Mouse (Mus musculus): ENCODE measurements at regions not wholly inside any gene's neighbourhood (a gene's known extent, or its start where the extent isn't known, plus 50 kb on each side); places are given as distances from the start of the nearest gene placed in this dataset.

DNA sequence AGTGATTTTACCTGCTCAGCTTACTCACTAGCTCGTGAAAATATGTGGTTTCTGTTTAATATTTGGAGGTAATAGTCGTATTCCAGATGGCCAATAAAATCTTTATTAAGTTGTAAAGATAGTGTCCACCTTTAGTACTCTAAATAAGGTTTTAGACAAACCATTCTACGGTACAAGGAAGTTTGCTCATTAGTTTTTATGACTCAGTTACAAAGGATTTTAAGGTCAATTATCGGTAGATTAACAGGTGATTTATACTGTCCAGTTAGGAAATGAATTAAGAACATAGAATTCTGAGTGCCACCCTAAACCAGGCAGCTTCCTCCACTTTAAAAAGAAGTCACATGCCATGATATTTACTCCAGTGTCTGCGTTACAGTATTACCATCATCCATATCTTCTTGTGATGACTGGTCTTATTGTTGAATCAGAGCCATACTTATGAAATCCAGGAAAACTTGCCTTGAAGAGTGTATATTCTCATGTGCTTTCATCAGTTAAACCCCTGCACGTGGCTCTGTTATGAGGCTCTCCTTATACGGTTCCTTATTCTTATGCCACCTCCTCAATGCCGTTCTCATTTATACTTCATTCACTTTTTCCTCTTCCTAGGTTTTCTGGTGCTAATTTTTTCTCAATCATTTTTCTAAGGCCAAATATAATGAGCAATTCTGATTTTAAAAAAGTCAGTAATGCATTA is 114.4 kb downstream of the Gm11077 start:
- Histone ChIP-seq H3K4me3 (ENCODE audit: control insufficient read depth in 1 of 2, insufficient read depth in 1 of 2, low read depth in 2 of 2, low read length in 2 of 2) (no peak overlapping the region), H3K9me3 (replicated peaks; ENCODE audit: insufficient read depth, low read length) (no peaks in the 10 kb centered on the region), H3K9ac (ENCODE audit: control insufficient read depth, low read depth, low read length, poor library complexity, severe bottlenecking) (no peak overlapping the region), H3K27ac (ENCODE audit: control insufficient read depth, low read depth, low read length) (no peak overlapping the region), H3K79me2 (ENCODE audit: control insufficient read depth, insufficient read depth, low read length, poor library complexity) (no peaks in the 10 kb centered on the region), H3K27me3 (ENCODE audit: control insufficient read depth in 1 of 2, insufficient read depth in 2 of 2, low read length in 2 of 2) (no peaks in the 10 kb centered on the region), H3K36me3 (ENCODE audit: control insufficient read depth in 1 of 2, insufficient read depth in 2 of 2, low read length in 2 of 2) (no peaks in the 10 kb centered on the region), H3K4me1 (ENCODE audit: control insufficient read depth in 1 of 2, insufficient read depth in 2 of 2, low read length in 2 of 2) (no peaks in the 10 kb centered on the region)
- DNase-seq (ENCODE audit: low read depth, low spot score) = no peak
- no peak for TF ChIP-seq SMC3 (IDR thresholded peaks at IDR 0.05; ENCODE audit: low read depth, low read length)
- no peak for TF ChIP-seq POLR2AphosphoS5 (IDR thresholded peaks at IDR 0.05; ENCODE audit: borderline replicate concordance, low read depth, low read length)
- TF ChIP-seq CHD2 (IDR thresholded peaks at IDR 0.05; ENCODE audit: low read length) = no peak
- TF ChIP-seq RAD21 (IDR thresholded peaks at IDR 0.05; ENCODE audit: low read depth, low read length) = no peak
- no peak for TF ChIP-seq MYC (IDR thresholded peaks at IDR 0.05; ENCODE audit: low read depth, low read length)
- TF ChIP-seq ETS1 (IDR thresholded peaks at IDR 0.05; ENCODE audit: low read depth, low read length) = no peak
- no peak for TF ChIP-seq TAL1 (IDR thresholded peaks at IDR 0.05; ENCODE audit: low read length)
- no peak for TF ChIP-seq ZNF384 (IDR thresholded peaks at IDR 0.05; ENCODE audit: low read depth, low read length)
- no peak for TF ChIP-seq E2F4 (IDR thresholded peaks at IDR 0.05; ENCODE audit: borderline replicate concordance, low read depth, low read length)
- TF ChIP-seq MAX (IDR thresholded peaks at IDR 0.05; ENCODE audit: low read length) = no peak
- TF ChIP-seq POLR2A (IDR thresholded peaks at IDR 0.05; ENCODE audit: control insufficient read depth in 1 of 2, insufficient read depth in 1 of 2, low read depth in 1 of 2, low read length in 2 of 2, poor library complexity in 1 of 2) = no peak
- no peak for TF ChIP-seq CTCF (IDR thresholded peaks at IDR 0.05 in 2 of 3, conservative IDR thresholded peaks at IDR 0.05 in 1 of 3; ENCODE audit: control insufficient read depth in 1 of 3, insufficient read depth in 1 of 3, low read depth in 2 of 3, low read length in 3 of 3, poor library complexity in 1 of 3, severe bottlenecking in 1 of 3)
- no peak for TF ChIP-seq TBP (IDR thresholded peaks at IDR 0.05; ENCODE audit: low read depth, low read length)
- no peak for TF ChIP-seq UBTF (IDR thresholded peaks at IDR 0.05; ENCODE audit: borderline replicate concordance, insufficient read depth, low read depth, low read length)
- no peak for TF ChIP-seq RCOR1 (IDR thresholded peaks at IDR 0.05; ENCODE audit: low read depth, low read length)
- TF ChIP-seq GATA1 (IDR thresholded peaks at IDR 0.05; ENCODE audit: low read depth, low read length) = no peak
- TF ChIP-seq ZC3H11A (IDR thresholded peaks at IDR 0.05; ENCODE audit: low read depth, low read length) = no peak
- no peak for TF ChIP-seq EP300 (IDR thresholded peaks at IDR 0.05; ENCODE audit: low read depth in 1 of 2, low read length in 2 of 2)
- no peak for TF ChIP-seq ELF1 (IDR thresholded peaks at IDR 0.05; ENCODE audit: low read depth, low read length)
- TF ChIP-seq KAT2A (conservative IDR thresholded peaks at IDR 0.05; ENCODE audit: low read depth, low read length) = no peak

DNA sequence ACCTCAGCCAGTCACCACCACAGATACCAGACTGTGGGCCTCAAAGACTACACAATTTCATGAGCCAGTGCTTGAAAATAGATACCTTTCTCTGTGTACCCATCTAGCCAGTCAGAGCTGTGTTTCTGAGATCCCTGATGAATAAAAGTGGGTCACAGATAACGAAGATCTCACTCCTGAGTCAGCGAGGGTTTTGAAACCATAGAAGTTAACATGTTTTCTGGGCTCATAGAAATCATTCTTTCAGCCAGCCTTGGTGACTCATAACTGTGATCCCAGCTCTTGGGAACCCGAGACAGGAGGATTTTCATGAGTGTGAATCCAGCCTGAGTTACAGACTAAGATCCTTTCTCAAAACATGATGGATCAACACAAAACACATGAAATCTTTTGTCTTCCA is 118.1 kb downstream of the Gm11077 start:
- TF ChIP-seq USF1 (IDR thresholded peaks at IDR 0.05; ENCODE audit: low read depth, low read length) (no peak), CHD2 (IDR thresholded peaks at IDR 0.05; ENCODE audit: low read length) (no peak), EP300 (IDR thresholded peaks at IDR 0.05; ENCODE audit: low read depth in 1 of 2, low read length in 2 of 2) (no peak), HCFC1 (IDR thresholded peaks at IDR 0.05; ENCODE audit: low read depth, low read length) (no peak), ETS1 (IDR thresholded peaks at IDR 0.05; ENCODE audit: low read depth, low read length) (no peak), NELFE (IDR thresholded peaks at IDR 0.05; ENCODE audit: low read depth, low read length) (no peak)
- H3K9ac ChIP-seq (ENCODE audit: control insufficient read depth, low read depth, low read length, poor library complexity, severe bottlenecking) = no peak overlapping the region
- DNase-seq (ENCODE audit: low read depth, low spot score) = no peak
- H3K4me3 ChIP-seq (ENCODE audit: control insufficient read depth in 1 of 2, insufficient read depth in 1 of 2, low read depth in 2 of 2, low read length in 2 of 2) = no peak overlapping the region
- no peaks in the 10 kb centered on the region for H3K79me2 ChIP-seq (ENCODE audit: control insufficient read depth, insufficient read depth, low read length, poor library complexity)
- H3K4me1 ChIP-seq (ENCODE audit: control insufficient read depth in 1 of 2, insufficient read depth in 2 of 2, low read length in 2 of 2) = no peaks in the 10 kb centered on the region
- no peaks in the 10 kb centered on the region for H3K36me3 ChIP-seq (ENCODE audit: control insufficient read depth in 1 of 2, insufficient read depth in 2 of 2, low read length in 2 of 2)
- H3K27ac ChIP-seq (ENCODE audit: control insufficient read depth, low read depth, low read length) = no peak overlapping the region
- H3K9me3 ChIP-seq (replicated peaks; ENCODE audit: insufficient read depth, low read length) = no peaks in the 10 kb centered on the region
- no peaks in the 10 kb centered on the region for H3K27me3 ChIP-seq (ENCODE audit: control insufficient read depth in 1 of 2, insufficient read depth in 2 of 2, low read length in 2 of 2)

Measured in MEL (cell line).